Mouse (Mus musculus) thymus, postnatal 0 days (tissue): ENCODE results near the gene Auts2. TPM values are rescaled to one million over a fixed set of nuclear protein-coding genes. Genes with fewer than 3 reads are reported as not detected.

Experiments used
- DNase-seq: peaks from one replicate; pipeline ENCODE4 v3.0.0-alpha.2; 2015; ENCODE audit warnings: low spot score
- polyA plus RNA-seq: library from polyadenylated mRNA; unstranded; fragments of >200 nt; fragmentation: Nextera tagmentation; extraction: Ambion mirVana; gene quantifications from 2 replicates; pipeline ENCODE4 v1.2.1, GENCODE M21; 2015

Auts2 gene
- polyA plus RNA-seq, 1 experiment from 2014 or later = 2.8 TPM

DNA sequence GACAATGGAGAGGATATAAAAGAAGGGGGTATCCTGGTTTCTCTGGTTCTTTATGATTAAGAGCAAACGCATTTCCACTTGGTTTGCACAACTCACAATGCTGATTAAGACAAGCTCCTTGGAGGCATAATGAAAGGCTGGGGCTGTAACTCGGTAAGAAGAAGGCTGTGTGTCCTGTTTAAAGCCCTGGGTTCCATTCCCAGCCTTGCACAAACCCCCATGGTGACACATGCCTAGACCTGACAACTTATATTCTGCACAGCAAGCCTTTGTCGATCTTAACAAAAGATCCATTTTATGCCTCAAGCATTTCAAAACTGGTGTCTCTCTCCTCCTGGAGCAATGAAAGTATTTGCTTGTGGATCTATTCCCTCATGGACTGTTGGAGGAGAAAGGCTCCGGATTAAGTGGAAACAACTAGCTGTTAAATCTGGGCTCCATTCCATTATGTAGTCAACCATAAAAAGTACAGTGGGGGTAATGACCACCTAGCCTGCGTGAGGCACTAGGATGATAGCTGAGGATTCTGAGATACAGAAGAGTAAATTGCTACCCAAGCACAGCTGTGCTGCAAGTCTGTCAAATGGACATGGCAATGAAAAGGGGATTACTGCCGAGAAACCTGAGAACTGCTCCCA is 218.8 kb downstream of the Auts2 start:
- no peak for DNase-seq

DNA sequence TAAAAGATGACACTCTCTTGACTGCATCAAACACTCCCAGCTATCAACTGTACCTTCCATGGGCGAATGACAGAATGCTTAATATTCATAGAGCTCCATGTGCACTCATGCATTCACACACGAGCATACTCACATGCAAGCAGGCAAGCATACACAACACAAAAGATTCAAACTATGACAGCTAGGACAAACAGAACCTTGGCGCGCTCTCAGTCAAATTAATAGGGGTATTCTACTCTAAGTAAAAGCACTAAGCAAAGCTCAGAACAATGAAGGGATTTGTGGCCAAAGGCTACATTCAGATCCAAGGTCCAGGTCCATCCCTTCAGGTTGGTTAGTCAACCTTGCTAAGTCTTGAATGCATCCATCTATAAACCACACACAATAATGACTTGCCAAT is 219.5 kb downstream of the Auts2 start:
- DNase-seq = no peak

DNA sequence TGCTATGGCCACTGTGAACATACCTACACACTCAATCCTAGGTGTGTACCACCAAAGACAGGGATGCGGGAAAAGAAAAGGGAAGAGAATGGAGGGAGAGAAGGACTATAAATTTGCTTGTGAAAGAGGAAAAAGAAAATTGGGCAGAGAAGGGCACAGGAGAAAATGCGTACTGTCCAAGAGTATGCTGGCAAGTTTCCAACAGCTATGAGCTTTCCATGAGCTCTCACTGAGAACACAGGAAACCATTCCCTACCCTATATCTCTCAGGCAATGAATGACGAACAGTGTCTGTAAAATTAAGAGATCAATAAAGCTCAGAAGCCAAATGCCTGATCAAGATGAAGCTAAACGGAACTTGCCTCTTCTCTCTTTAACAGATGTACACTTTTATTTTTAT is 220.2 kb downstream of the Auts2 start:
- no peak for DNase-seq

DNA sequence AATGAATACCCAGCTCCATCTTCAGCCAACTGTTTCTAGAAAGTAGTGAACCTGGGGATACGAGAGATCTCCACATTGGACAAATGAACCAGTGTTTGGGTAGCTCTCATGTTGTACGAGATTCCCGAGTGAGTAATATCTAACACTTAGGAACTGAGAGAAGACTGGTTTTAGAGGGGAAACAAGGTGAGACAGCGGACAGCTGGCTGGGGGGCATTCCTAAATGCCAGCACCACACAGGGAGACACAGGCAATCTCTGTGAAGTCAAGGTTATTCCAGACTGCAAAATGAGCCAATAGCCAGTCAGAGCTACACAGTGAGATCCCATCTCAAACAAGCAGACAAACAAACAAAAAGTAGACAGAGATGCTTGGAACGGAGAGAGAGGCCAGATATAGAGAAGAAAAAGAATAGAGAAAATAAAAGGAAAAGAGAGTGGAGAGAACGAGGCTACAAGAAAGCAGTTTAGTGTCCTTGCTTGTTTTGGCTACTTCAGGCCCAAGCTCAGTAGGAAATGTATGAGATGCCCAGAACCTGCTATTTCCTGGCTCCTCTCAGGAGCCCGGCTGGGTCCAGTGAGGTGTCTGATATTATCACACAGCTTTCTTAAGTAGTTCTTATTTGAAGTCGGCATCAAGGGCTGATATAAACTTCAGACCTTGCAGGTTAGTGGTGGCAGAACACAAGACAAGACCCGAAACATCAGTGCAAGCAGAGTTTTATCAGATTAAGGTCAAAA is 224.9 kb downstream of the Auts2 start:
- DNase-seq = no peak

DNA sequence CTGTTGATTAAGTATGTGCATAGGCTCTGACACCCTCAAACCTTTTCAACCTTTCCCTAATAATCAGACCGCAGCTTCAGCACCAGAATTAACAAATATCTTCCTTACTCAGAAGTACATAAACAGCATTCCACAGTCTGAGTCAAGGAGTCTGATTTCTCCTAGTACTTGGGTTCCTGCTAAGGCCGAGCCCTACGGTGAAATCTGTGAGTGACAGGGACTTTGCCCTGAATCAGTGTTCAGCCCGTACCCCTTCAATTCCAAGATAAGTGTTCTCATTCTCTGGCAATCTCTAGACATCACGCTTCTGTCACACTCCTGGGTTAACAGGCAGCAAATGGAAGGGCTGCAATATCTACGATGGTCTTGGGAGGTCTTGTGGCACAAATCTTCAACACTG is 226.2 kb downstream of the Auts2 start:
- DNase-seq = no peak

DNA sequence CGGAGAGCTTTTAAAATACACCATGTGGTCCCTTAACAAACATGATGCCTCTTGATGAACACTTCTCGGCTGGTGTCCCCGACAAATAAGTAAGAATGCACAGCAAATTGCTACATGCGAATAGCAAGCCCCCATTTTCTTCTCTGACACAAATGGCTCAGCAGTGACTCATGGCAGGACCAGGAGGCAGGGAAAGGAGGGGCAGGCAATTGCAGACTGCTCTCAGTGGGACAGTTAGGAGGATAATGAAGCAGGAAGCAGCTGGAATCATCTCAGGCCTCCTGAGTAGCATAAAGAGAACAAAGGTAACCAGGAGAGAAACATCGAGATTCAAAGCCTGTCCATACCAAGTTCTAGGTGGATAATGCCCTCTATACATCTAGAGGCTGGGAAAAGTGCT is 228.8 kb downstream of the Auts2 start:
- DNase-seq = no peak

DNA sequence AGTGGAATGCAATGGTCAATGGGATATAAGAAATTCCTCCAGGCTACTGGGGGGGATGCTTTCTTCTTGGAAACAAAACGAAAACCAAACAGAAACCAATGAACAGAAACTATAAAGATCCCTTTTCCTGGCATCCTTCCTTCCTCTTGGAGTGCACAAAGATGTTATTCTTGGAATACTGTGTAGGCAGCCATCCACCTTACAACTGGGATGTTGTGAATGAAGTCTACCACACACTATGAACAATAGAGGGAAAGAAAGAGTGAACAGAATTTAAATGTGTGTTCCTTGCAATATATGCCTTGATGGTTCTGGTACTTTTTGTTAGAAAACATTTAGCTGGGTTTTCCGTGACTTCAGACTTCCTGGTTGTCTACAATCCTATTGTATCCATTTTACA is 236.1 kb downstream of the Auts2 start:
- DNase-seq = no peak

DNA sequence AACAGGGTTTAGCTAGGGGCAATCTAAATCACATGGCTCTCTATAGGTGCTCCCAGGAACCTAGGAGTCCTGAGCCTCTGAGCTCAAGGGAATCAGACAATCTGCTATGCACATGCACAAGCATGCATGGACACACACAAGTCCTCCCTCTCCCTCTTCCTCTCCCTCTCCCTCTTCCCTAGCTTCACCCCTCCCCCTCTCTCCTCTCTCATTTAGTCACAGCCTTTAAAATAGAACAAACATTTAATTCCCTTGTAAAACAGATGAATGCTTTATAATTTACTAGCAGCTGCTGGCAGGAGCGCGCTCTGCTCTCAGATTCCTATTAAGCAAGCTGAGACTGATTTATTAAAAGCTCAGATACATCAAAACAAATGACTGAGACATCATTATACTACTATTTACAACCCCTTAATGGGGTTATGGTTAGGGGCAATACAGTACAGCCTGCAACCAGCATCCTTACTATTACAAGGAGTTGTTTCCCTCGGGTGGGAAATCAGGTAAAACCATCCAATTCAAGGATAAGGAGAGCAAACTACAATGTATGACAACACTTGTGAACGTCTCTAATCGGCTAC is 237.7 kb downstream of the Auts2 start:
- DNase-seq = no peak

DNA sequence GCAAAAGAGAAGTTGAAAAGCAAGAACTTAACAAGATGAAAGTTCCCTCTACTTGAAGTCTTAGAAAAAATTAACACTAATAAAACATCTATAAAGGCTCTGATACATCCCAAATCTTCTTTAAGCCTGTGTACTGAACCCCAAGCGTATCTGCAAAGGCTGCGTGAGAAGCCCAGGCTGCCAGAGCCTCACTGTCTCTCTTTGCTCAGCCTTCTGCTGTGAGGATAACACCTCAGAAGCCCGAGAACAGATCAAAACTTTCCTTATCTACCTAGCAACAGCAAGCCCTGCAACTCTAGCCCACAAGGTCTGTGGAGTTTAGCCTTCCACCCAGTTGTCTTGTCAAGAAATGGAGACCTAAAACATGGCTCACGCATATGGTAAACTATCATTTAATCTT is 240.4 kb downstream of the Auts2 start:
- no peak for DNase-seq

DNA sequence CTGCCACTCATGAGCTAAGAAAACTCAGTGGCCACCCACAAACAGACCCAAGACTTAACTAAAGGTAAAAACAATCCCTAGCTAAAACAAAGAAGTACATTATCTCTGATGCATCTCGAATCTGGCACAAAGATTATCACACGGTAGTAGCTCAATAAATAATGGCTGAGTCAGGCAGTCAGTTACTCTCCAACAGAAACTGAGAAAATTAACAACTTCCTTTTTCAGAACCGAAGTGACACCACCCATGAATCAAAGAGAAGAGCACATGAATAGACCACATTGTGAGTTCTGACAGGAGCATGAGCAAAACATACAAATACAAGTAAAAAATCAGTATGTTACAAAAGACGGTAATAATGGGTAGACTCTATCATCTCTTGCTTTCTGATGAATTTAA is 242.3 kb downstream of the Auts2 start:
- no peak for DNase-seq

DNA sequence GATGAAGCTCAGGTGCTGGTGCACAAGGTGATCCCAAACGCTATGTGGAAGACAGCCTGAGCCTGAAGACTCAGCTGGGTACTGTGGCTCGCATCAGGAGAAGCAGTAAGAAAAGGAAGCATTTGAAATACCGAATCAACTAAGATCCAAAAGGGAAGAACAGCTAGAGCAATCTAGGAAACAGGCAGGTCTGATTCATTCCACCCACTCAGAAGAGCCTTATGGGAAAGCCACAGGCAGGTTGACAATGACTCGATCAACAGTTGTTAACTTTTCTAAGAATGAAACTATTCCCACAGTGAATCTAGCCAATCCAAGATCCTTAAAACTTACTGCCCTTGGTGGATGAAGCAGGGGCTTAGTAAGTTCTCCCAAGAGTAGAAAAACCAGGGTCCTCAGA is 243.4 kb downstream of the Auts2 start:
- DNase-seq = no peak

DNA sequence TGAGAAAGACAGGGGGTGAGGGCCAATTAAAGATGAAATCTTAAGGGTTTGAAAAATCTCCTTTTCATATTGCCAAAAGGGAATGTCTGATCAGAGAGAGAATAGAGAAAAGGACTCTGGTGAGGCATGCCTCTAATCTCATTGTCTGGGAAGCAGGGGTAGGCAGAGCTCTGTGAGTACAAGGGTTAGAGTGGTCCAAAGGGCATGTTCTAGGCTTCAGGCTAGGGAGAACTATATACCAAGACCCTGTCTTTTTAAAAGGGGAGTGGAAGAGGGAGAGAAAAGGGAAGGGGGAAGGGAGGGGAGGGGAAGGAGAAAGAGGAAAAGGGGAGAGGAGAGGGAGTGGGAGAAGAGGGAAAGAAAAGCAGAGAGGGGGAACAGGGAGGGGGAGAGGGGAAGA is 244.1 kb downstream of the Auts2 start:
- DNase-seq = no peak

DNA sequence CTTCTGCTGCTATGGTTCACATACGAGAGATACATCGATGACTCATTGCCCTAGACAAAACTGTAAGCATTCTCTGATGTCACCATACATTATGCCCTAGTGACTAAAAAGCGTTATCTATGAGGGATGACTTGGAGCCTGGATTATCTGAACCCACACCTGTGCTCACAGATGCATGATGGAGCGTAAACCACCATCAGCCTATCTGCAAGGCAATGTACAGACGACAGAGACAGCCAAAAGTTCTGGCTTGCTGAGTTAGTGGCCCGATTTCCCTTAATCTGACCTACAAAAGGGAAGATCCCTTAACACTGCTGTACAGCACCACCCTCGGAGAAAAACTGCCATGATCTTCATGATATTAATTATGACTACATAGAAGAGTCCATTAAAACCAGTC is 245.8 kb downstream of the Auts2 start:
- no peak for DNase-seq

DNA sequence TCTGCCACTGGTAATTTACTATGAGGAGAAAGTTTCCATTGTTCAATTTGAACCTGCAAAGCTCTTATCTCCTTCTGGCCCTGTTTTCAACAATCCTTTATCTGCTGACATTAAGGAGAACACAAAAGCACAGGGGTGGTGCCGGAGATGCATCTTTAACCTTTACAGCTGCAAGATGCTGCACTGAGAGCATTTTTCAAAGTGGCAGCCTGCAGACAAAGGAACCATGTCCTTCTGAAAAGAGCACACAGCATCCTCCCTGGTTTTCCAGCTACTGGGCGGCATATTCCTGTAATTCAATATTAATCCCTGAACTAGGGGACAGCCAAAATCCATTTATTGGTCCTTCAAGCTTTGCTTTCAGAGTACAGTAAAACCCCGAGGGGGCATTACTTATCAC is 248.7 kb downstream of the Auts2 start:
- DNase-seq = no peak

DNA sequence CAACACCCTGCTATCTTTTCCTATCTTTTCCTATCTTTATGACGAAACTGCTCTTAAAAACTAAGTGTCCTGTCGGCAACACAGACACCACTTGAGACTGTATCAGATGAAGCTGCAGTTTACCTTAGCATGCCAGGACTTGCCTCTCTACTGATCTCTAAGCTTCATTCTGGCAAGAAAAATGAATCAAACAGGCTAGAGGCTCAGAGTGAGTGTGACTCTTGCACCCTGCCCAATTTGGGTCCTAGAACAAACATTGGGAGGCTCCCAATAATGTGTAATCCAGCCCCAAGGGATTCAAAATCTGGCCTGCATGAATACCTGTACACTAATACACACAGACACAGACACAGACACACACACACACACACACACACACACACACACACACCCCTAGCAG is 250.2 kb downstream of the Auts2 start:
- DNase-seq = no peak

DNA sequence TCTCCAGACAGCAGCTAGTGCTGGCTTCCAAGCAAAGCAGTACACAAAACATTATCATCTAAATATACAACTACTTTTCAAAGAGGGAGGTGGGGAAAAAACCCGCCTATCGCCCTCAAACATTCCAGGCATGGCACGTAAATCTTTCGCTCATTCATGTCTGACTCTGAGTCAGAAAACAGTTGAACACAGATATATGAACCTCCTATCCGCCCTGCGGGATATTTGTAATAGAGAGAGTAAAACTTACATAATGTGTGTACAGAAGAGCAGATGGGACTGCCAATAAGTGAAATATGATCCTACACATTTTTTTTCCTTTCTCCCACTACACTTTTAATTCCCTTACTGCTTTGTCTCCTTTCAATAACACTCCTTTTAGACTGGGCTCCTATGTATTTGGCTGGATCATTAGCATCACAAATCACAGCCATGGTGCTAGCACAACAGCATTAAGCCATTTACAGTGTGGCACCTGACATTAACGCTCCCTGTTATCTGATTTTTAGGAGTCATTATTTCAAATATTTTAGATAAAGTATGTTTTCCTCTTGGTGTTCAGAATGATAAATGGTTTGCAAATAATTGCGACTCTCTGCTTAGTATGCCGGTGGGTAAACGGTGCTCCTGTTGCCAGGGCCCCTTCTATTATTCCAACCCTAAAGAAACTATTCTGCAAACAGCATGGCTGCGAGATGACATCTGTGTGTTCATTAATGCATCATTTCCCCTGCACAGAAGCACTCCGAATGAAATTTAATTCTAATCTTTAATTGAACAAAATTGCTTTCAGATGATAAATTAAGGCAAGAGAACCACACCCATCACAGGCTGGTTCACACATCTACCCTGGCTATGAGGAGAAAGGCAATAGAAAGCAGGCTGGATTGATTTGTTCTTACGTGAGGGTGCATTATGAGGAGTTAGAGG is 252.3 kb downstream of the Auts2 start:
- no peak for DNase-seq

DNA sequence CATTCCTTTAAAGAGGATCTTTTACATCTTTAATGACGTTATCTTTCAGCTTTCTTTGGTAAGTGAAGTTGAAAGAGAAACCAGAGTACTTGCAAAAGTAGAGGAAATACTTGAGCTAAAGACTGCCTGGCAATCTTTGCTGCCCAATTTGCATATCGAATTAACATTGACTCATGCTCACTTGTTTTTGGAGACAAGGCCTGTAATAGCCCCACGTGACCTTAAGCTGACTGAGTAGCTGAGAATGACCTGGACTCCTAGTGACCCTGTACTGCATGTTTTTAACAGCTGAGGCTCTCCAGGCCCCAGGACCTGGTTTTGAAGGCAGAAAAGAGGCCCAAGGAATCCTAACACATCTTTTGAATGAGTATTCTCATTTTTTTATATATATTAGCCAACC is 259.4 kb downstream of the Auts2 start:
- DNase-seq = no peak

DNA sequence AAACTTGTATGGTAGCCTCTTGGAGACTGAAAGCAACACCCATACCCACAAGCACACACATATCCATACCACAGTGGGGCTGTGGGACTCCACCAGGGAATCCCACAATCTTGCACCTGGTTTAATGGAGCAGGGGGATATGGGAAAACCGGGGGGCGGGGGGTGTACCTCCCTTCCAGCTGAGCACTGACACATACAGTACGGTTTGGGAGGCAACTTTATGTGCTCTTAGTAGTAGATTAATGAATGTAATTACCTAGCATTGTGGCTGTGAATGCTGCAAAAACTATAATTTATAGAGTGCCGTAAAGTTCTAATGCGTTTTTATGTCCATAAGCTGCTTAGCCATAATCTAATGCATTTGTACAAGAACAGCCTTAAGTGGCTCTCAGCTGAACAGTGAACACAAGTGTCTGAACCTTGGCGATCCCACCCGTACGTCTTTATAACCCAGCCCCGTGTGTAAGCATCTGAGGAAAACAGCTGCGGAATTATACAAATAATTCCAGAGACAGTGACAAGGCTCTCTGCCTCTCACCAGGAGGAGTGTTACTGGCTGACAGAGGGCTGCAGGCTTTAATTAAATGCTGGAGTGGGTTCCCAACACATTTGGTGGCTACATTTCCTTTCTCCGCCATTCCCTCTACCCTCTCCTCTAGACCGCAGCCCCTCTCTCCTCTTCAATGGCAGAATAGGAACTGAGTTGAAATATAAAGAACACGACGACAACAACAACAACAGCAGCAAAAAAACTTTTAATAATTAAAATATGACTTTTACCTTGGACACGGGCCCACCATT is 268.8 kb downstream of the Auts2 start:
- no peak for DNase-seq

DNA sequence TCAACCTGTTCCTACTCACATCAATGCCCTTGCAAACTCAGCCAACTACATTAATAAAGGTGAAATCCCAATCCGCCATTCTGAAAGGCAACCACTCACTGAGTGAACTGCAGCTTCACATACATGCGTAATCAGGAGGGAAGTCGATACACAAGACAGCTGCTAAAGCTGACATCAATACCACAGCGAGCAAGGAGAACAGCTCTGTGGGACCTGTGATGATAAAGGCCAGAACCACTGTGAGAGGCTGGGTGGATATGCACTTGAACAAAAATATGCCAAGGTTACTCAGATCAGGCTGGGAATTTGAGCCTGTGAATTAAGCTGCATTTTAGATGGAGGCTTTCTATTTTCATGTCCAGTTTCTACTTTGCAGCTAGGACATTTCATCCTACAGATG is 271.0 kb downstream of the Auts2 start:
- no peak for DNase-seq

DNA sequence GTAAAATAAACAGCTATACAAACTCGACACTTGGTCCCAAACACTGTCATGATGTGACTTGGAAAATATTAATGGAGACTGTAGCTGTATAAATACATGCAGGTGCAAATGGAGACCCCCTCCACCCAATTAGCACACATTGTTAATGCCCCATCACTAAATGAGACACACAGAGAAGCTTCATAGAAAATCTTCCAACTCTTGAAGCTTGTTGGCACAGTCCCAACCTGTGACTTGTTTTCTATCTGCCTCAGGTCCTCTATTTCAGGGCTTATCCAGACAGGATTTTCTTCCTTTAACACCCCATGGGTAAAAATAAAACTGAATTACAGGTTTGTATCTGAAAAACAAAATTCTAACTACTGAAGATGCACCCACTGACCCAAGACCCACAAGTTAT is 272.2 kb downstream of the Auts2 start:
- no peak for DNase-seq

DNA sequence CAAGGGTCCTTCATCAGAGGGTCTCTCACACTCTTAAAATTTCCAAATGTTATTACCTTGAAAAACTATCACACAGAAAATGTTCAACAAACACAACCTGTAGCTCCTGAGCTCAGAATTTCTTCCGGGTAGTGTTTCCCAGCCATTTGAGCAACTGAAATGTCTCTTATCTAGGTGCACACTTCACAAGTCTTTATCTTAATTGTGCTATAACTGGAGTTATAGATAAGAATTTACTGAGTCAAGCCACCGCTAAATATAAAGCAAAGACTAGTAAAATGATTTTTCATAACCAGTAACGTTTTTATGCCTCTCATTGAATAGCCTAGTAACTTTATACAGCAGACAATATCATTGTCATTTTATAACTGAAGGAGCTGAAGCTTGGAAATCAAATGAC is 273.1 kb downstream of the Auts2 start:
- DNase-seq = no peak
